Mouse (Mus musculus) lung, adult 2 months (tissue): ENCODE measurements around the gene Rapgef3. TPM values are rescaled to one million over a fixed set of nuclear protein-coding genes. Genes with fewer than 3 reads are reported as not detected.

Experiments used
- DNase-seq: peaks from one replicate; pipeline ENCODE4 v3.0.0; 2022
- H3K4me1 ChIP-seq: fragments of 200-500 bp; 2 replicates; pipeline ENCODE4 v1.6.1; 2011; ENCODE audit warnings: low read length; ENCODE audit not compliant: control insufficient read depth, insufficient read depth
- H3K4me3 ChIP-seq: fragments of 200-500 bp; replicated peaks from 2 replicates; pipeline ENCODE3; 2011; ENCODE audit warnings: low read depth, mild to moderate bottlenecking, control low read depth, low read length; ENCODE audit errors: extremely low read depth
- CTCF ChIP-seq: fragments of 200-500 bp; IDR thresholded peaks from 2 replicates; pipeline ENCODE4 v1.5.1; 2011; ENCODE audit warnings: mild to moderate bottlenecking, low read length, control low read depth; ENCODE audit not compliant: insufficient read depth
- POLR2A ChIP-seq: fragments of 200-500 bp; IDR thresholded peaks from 2 replicates; pipeline ENCODE4 v1.6.1; 2011; ENCODE audit warnings: low read depth, mild to moderate bottlenecking, control low read depth, low read length, borderline replicate concordance; ENCODE audit errors: extremely low read depth
- WGBS: fragments of 180-500 bp; shearing (Covaris S2); methylation state at CpG from one replicate; pipeline ENCODE4 v1.1.7; 2018; 5-methylcytosine and 5-hydroxymethylcytosine counted together
- polyA plus RNA-seq: library from polyadenylated mRNA; depleted of rRNA; stranded (reverse); fragments of >200 nt; gene quantifications from 2 replicates; pipeline ENCODE4 v1.2.3, GENCODE M21; 2012

Rapgef3 gene
- polyA plus RNA-seq, 1 experiment, result 94.2 TPM

DNA sequence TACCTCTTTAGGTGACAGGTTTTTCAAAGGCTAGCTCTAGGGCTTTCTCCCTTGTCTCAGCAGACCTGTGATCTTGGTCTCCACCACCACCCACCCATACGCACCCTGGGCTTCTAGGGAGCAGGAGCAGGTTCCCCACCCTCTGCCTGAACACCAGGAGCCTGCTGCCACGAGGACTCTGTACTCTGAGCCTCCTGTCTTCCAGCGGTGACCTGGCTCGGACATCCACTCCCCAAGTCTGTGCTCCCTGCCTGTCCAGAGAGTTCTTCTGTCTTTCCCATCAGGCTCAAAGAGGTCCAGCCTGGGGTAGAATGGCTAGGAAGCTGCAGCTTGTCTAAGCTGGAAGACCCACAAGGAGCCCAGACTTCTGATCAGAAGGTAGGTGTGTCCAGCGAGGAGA is 24.6 kb downstream of the Rapgef3 start:
- Histone ChIP-seq H3K4me1 (no peaks in the 10 kb centered on the region; the same call in 1 of the 2 replicates), H3K4me3 (no peak overlapping the region)
- WGBS, result 76% methylated on average over 5 of the region's 5 CpGs
- DNase-seq, result no peak
- TF ChIP-seq POLR2A (no peak), CTCF (no peak)

DNA sequence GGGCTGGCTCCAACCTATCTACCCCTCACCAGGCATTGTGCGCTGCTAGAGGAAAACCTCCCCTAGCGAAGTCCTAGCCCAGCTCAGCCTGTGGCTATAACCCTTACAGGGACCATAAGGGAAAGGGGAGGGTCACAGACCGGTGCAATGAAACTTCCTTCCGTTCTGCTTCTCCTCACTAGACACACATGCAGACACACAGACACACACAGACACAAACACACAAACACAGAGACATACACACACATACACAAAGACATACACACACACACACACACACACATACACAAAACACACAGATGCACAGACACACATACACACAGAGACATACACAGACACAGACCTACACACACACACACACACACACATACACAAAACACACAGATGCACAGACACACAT is 25.2 kb downstream of the Rapgef3 start:
- no peak for DNase-seq
- 44% methylated on average over 4 of the region's 4 CpGs for WGBS
- H3K4me1 ChIP-seq, result no peaks in the 10 kb centered on the region; the same call in 1 of the 2 replicates

DNA sequence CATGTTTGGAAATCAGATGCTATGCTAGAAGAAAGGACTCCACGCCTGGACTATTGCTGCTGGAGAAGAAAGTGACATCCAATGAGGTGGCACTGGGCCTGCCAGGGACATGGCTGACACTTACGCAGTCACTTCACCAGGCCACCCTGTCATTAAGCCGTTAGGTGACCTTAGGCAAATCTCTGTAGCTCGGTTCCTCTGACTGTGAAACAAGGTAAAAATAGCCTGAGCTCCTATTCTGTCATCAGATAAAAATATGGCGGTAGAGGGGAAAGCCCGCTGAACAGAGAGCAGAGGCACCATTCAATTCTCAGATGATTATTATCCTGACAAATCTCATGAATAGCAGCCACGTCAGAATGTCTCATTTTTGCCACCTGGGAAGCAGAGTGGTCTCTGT is 25.7 kb downstream of the Rapgef3 start:
- no peak for DNase-seq
- H3K4me3 ChIP-seq, result no peak overlapping the region
- WGBS, result 52% methylated on average over 7 of the region's 7 CpGs
- no peaks in the 10 kb centered on the region; the same call in 1 of the 2 replicates for H3K4me1 ChIP-seq
- TF ChIP-seq CTCF (no peak), POLR2A (no peak)

More for the DNA sequence above, 25.2 kb downstream of the Rapgef3 start:
- no peak overlapping the region for H3K4me3 ChIP-seq
- TF ChIP-seq POLR2A (no peak), CTCF (no peak)

DNA sequence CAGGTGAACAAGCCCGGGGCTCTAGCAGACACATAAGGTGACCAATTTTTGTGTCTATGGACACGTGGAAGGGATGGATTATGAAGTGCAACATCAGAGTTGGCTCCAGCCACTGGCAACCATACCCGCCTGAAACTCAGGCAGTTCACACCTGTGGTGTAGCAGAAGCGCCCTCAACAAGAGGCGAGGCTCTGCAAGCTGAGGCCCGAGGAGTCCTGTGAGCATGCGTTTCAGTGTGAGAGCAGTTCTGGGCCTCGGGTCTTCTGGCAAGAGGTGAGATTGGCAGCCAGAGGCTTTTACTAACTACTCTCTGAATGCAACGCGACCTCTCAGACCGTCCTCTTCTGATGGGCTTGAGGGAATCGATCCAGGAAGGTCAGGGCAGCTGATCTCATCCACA is 26.1 kb downstream of the Rapgef3 start:
- Histone ChIP-seq H3K4me1 (no peaks in the 10 kb centered on the region; the same call in 1 of the 2 replicates), H3K4me3 (no peak overlapping the region)
- TF ChIP-seq POLR2A, result no peak
- no peak for TF ChIP-seq CTCF
- WGBS, result 65% methylated on average over 12 of the region's 12 CpGs
- no peak for DNase-seq

DNA sequence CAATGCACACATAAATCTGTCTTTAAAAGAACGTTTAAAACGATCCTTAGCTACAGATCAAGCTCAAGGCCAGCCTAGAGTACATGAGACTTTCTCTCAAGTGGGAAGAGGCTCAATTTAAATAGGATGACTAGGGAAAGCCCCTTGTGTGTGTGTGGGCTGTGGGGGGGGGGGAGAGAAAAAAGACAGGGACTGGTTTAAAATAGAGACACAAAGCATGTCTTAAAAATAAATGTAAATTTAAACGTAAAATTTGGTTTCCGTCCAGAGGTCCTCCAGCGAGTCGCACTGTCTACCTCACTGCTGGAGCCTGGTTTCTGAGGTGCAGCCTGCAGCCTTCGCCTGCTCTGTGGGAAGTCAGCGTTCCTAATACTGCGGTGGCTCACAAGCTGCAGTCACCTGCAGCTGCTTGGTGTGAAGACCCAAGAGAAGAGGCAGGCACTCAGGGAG is 27.5 kb downstream of the Rapgef3 start:
- TF ChIP-seq POLR2A (no peak), CTCF (no peak)
- no peaks in the 10 kb centered on the region; the same call in 1 of the 2 replicates for H3K4me1 ChIP-seq
- WGBS, result 77% methylated on average over 9 of the region's 9 CpGs
- H3K4me3 ChIP-seq, result no peak overlapping the region
- DNase-seq, result no peak

DNA sequence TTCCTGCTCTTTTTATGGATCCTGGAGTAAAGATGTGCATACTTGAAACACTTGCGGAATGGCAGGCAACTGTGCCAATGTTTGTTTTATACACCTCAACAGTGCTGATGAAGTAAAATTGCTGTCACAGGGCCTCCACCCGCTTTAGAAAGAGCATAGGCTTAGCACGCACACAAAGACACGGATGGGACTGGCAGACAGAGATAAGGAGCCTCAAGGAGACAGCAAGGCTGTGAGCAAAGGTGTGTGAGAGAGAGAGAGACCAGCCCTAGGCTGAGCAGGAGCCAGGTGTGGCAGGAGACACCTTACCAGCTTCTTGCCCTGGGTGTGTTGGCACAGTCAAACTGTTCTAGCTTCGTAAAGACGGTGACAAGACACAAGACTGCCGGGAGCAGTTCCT is 28.8 kb downstream of the Rapgef3 start:
- DNase-seq, result no peak
- Histone ChIP-seq H3K4me3 (no peak overlapping the region), H3K4me1 (no peaks in the 10 kb centered on the region)
- 72% methylated on average over 7 of the region's 7 CpGs for WGBS
- TF ChIP-seq CTCF (no peak), POLR2A (no peak)

DNA sequence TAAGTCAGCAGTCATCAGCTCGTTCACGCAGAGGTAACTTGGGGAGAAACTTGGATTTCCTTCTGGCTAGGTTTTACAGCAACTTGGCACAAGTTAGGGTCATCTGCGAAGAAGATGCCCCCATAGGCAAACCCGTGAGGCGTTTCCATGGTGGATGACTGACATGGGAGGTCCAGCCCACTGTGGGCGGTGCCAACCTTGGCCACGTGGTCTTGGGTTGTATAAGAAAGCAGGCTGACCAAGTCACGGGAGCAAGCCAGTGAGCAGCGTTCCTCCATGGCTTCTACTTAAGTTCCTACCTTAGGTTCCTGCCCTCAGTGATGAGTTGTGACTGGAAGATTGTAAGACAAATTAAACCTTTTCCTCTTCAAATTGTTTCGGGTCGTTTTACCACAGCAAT is 35.8 kb downstream of the Rapgef3 start:
- whole genome bisulfite sequencing, result 87% methylated on average over 11 of the region's 11 CpGs
- no peak for DNase-seq
- no peak for TF ChIP-seq POLR2A
- TF ChIP-seq CTCF, result no peak
- Histone ChIP-seq H3K4me1 (no peaks in the 10 kb centered on the region), H3K4me3 (no peak overlapping the region)

DNA sequence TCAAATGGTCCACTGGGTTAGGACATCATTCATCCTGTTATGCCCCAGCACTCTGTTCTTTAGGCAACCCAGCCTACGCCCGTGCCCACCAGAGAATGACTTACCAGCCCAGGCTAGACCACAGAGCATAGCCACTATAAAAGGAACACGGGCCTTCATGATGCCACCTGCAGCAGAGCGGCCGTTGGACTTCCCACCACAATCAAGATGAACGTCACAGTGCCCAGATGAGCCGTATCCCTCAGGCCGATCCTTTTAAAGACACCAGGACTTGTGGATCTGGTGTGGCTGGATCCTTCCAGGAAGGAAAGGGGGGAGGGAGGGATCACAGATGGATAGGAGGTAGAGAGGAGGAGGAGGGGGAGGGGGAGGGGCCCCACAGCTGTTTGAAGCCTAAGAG is 36.7 kb downstream of the Rapgef3 start, which contains the start of gene Endou:
Gene Endou (minus strand): TSS at position 229 of the 400 bp plus-strand sequence.
- Histone ChIP-seq H3K4me3 (no peak within 1 kb of the TSS), H3K4me1 (no peaks in the 10 kb centered on the region)
- TF ChIP-seq POLR2A, result no peak
- TF ChIP-seq CTCF, result no peak
- DNase-seq, result no peak
- WGBS, result 79% methylated on average over 8 of the region's 8 CpGs

DNA sequence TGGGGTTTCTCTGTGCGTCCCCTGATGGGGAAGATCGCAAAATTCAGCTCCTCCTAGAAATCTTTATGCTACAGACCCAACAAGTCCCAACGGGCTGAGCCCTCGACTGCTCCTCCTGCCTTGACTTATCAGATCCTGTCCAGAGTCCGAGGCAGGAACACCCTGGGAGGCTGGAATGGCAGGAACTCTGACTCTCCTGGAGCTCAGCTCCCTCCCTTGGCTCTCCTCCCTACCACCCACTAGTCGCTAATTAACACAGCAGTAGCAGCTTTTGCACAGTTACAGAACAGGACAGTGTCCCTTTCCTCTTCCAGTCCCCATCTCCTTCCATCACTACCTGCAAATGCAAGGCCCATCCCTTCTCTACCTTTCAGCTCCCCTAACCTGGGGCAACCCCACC is 37.4 kb downstream of the Rapgef3 start:
- no peak for DNase-seq
- Histone ChIP-seq H3K4me3 (no peak overlapping the region), H3K4me1 (no peaks in the 10 kb centered on the region)
- 50% methylated on average over 6 of the region's 6 CpGs for WGBS
- no peak for TF ChIP-seq CTCF
- TF ChIP-seq POLR2A, result no peak

DNA sequence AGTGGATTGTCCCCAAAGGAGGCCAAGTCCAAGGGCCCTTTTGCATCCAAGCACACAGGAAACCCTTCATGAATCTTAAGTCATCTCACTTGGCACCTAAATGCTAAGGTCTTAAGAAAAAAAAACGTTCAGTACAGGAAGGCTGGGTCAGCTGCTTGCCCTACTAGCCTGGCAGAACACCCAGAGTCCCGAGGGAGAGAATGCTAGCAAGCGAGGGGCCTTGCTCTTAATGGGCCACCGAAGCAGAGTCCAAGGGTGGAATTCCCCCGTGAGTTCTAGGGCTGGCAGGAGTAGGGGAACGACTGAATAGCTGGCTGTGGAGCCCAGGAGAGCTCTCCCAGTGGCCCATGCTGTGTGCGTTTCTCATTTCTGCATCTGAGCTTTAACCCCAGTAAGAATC is 39.0 kb downstream of the Rapgef3 start:
- H3K4me3 ChIP-seq, result no peak overlapping the region
- H3K4me1 ChIP-seq, result no peaks in the 10 kb centered on the region
- DNase-seq, result no peak
- WGBS, result 48% methylated on average over 7 of the region's 7 CpGs
- TF ChIP-seq POLR2A, result no peak
- TF ChIP-seq CTCF, result no peak
